Mouse (Mus musculus): Measurements from ENCODE around the gene Zfp658. TPM values are rescaled to one million over a fixed set of nuclear protein-coding genes. Genes with fewer than 3 reads are reported as not detected.

Zfp658 gene
- polyA plus RNA-seq, 1 experiment from 2014 or later, result 10.5 TPM

GRCm38 (mm10) chr7:43547666-43548065 lies 14.4 kb upstream of the Zfp658 start:
- no peaks in the 10 kb centered on the region for H3K9me3 ChIP-seq
- 55% methylated on average over 5 of the region's 5 CpGs for WGBS
- ATAC-seq (ENCODE audit: low FRiP score, low read depth), result no peak

GRCm38 (mm10) chr7:43548206-43548605 lies 13.8 kb upstream of the Zfp658 start:
- H3K36me3 ChIP-seq, result no peaks in the 10 kb centered on the region
- H3K4me3 ChIP-seq, result no peak overlapping the region
- H3K9me3 ChIP-seq, result no peaks in the 10 kb centered on the region
- ATAC-seq (ENCODE audit: low FRiP score, low read depth), result no peak
- WGBS, result 81% methylated on average over 4 of the region's 4 CpGs
- no peak overlapping the region for H3K4me2 ChIP-seq (replicated peaks)
- H3K27me3 ChIP-seq (replicated peaks), result no peaks in the 10 kb centered on the region
- no peak overlapping the region for H3K9ac ChIP-seq
- H3K4me1 ChIP-seq, result no peaks in the 10 kb centered on the region
- no peak overlapping the region for H3K27ac ChIP-seq

More at GRCm38 (mm10) chr7:43547666-43548065, 14.4 kb upstream of the Zfp658 start:
- no peak overlapping the region for H3K27ac ChIP-seq
- no peak overlapping the region for H3K4me3 ChIP-seq
- H3K36me3 ChIP-seq, result no peaks in the 10 kb centered on the region
- no peak overlapping the region for H3K9ac ChIP-seq
- H3K4me2 ChIP-seq (replicated peaks), result no peak overlapping the region
- no peaks in the 10 kb centered on the region for H3K27me3 ChIP-seq (replicated peaks)
- no peaks in the 10 kb centered on the region for H3K4me1 ChIP-seq

- H3K4me3 ChIP-seq, result no peak overlapping the region
- no peak for ATAC-seq (ENCODE audit: low FRiP score, low read depth)
- H3K4me2 ChIP-seq (replicated peaks), result no peak overlapping the region
- H3K4me1 ChIP-seq, result no peaks in the 10 kb centered on the region
- H3K27ac ChIP-seq, result no peak overlapping the region
- 84% methylated on average over 4 of the region's 4 CpGs for WGBS
- no peaks in the 10 kb centered on the region for H3K36me3 ChIP-seq
- H3K27me3 ChIP-seq (replicated peaks), result no peaks in the 10 kb centered on the region
- H3K9ac ChIP-seq, result no peak overlapping the region
- H3K9me3 ChIP-seq, result no peaks in the 10 kb centered on the region
Measured at GRCm38 (mm10) chr7:43553153-43553552, 8.9 kb upstream of the Zfp658 start.

GRCm38 (mm10) chr7:43554550-43554949 lies 7.5 kb upstream of the Zfp658 start:
- 58% methylated on average over 3 of the region's 3 CpGs for WGBS
- no peak for ATAC-seq (ENCODE audit: low FRiP score, low read depth)

GRCm38 (mm10) chr7:43555351-43555750 lies 6.7 kb upstream of the Zfp658 start:
- H3K4me3 ChIP-seq, result no peak overlapping the region
- WGBS, result 91% methylated on average over 5 of the region's 5 CpGs
- no peak overlapping the region for H3K27ac ChIP-seq
- no peak for ATAC-seq (ENCODE audit: low FRiP score, low read depth)
- no peaks in the 10 kb centered on the region for H3K27me3 ChIP-seq (replicated peaks)
- H3K4me1 ChIP-seq, result no peaks in the 10 kb centered on the region
- no peaks in the 10 kb centered on the region for H3K36me3 ChIP-seq
- H3K4me2 ChIP-seq (replicated peaks), result no peak overlapping the region
- H3K9me3 ChIP-seq, result no peaks in the 10 kb centered on the region
- no peak overlapping the region for H3K9ac ChIP-seq

More at GRCm38 (mm10) chr7:43554550-43554949, 7.5 kb upstream of the Zfp658 start:
- no peaks in the 10 kb centered on the region for H3K9me3 ChIP-seq
- H3K4me2 ChIP-seq (replicated peaks), result no peak overlapping the region
- H3K9ac ChIP-seq, result no peak overlapping the region
- H3K36me3 ChIP-seq, result no peaks in the 10 kb centered on the region
- H3K27me3 ChIP-seq (replicated peaks), result no peaks in the 10 kb centered on the region
- no peak overlapping the region for H3K4me3 ChIP-seq
- no peak overlapping the region for H3K27ac ChIP-seq
- H3K4me1 ChIP-seq, result no peaks in the 10 kb centered on the region

GRCm38 (mm10) chr7:43556901-43557300 lies 5.2 kb upstream of the Zfp658 start:
- Histone ChIP-seq H3K27me3 (replicated peaks) (no peaks in the 10 kb centered on the region), H3K4me2 (replicated peaks) (no peak overlapping the region), H3K4me3 (no peak overlapping the region), H3K9me3 (no peaks in the 10 kb centered on the region), H3K27ac (no peak overlapping the region), H3K36me3 (no peaks in the 10 kb centered on the region), H3K4me1 (no peaks in the 10 kb centered on the region), H3K9ac (no peak overlapping the region)
- 87% methylated on average over 1 of the region's 1 CpGs for WGBS
- ATAC-seq (ENCODE audit: low FRiP score, low read depth), result no peak

GRCm38 (mm10) chr7:43562651-43563070 lies 605 bp downstream of the Zfp658 start:
- Histone ChIP-seq H3K36me3 (peaks cover 21% of the 10 kb centered on the region), H3K9ac (peak overlapping the region; percentile 76), H3K4me1 (peaks cover 13% of the 10 kb centered on the region), H3K4me2 (replicated peaks) (peak overlapping the region; percentile 80), H3K27me3 (replicated peaks) (no peaks in the 10 kb centered on the region), H3K27ac (peak overlapping the region; percentile 79), H3K4me3 (peak overlapping the region; percentile 55), H3K9me3 (no peaks in the 10 kb centered on the region)
- WGBS, result under 1% methylated on average over 10 of the region's 10 CpGs
- ATAC-seq (ENCODE audit: low FRiP score, low read depth), result peak; percentile 62

- Histone ChIP-seq H3K9ac (peak overlapping the region; percentile 76), H3K27ac (no peak overlapping the region), H3K4me2 (replicated peaks) (peak overlapping the region; percentile 80), H3K4me1 (peaks cover 13% of the 10 kb centered on the region), H3K4me3 (peak overlapping the region; percentile 55), H3K36me3 (peaks cover 27% of the 10 kb centered on the region), H3K27me3 (replicated peaks) (no peaks in the 10 kb centered on the region), H3K9me3 (no peaks in the 10 kb centered on the region)
- no peak for ATAC-seq (ENCODE audit: low FRiP score, low read depth)
- WGBS, result 61% methylated on average over 6 of the region's 6 CpGs
Measured at GRCm38 (mm10) chr7:43563300-43563699, 1.2 kb downstream of the Zfp658 start.

- Histone ChIP-seq H3K4me2 (replicated peaks) (no peak overlapping the region), H3K27me3 (replicated peaks) (no peaks in the 10 kb centered on the region), H3K36me3 (peaks cover 72% of the 10 kb centered on the region), H3K4me1 (no peaks in the 10 kb centered on the region), H3K27ac (no peak overlapping the region), H3K9me3 (no peaks in the 10 kb centered on the region), H3K9ac (no peak overlapping the region), H3K4me3 (no peak overlapping the region)
- WGBS, result 98% methylated on average over 2 of the region's 2 CpGs
- no peak for ATAC-seq (ENCODE audit: low FRiP score, low read depth)
Measured at GRCm38 (mm10) chr7:43571216-43571615, 9.2 kb downstream of the Zfp658 start.

- WGBS, result under 1% methylated on average over 37 of the region's 37 CpGs
- Histone ChIP-seq H3K9me3 (no peaks in the 10 kb centered on the region), H3K9ac (peak within 1 kb of the TSS; percentile 72), H3K4me2 (replicated peaks) (peak within 1 kb of the TSS; percentile 75), H3K27me3 (replicated peaks) (no peaks in the 10 kb centered on the region), H3K4me1 (peaks cover 16% of the 10 kb centered on the region), H3K27ac (peak within 1 kb of the TSS; percentile 83), H3K4me3 (peak within 1 kb of the TSS; percentile 61), H3K36me3 (peaks cover 15% of the 10 kb centered on the region)
- ATAC-seq (ENCODE audit: low FRiP score, low read depth), result peak; percentile 97
Measured at GRCm38 (mm10) chr7:43579440-43580171, 17.6 kb downstream of the Zfp658 start, which contains the start of gene Zfp719. Gene Zfp719, plus strand, starts transcription at chr7:43579610.

- no peak for ATAC-seq (ENCODE audit: low FRiP score, low read depth)
Measured at GRCm38 (mm10) chr7:43580526-43580925, 18.5 kb downstream of the Zfp658 start.

GRCm38 (mm10) chr7:43584790-43585189 lies 22.7 kb downstream of the Zfp658 start:
- H3K4me2 ChIP-seq (replicated peaks), result no peak overlapping the region
- H3K36me3 ChIP-seq, result peaks cover 60% of the 10 kb centered on the region

More at GRCm38 (mm10) chr7:43580526-43580925, 18.5 kb downstream of the Zfp658 start:
- peaks cover 18% of the 10 kb centered on the region for H3K36me3 ChIP-seq
- H3K27me3 ChIP-seq (replicated peaks), result no peaks in the 10 kb centered on the region
- 68% methylated on average over 5 of the region's 5 CpGs for whole genome bisulfite sequencing
- peaks cover 16% of the 10 kb centered on the region for H3K4me1 ChIP-seq
- H3K9ac ChIP-seq, result peak overlapping the region; percentile 72
- H3K9me3 ChIP-seq, result no peaks in the 10 kb centered on the region
- H3K4me2 ChIP-seq (replicated peaks), result peak overlapping the region; percentile 75
- peak overlapping the region; percentile 61 for H3K4me3 ChIP-seq
- no peak overlapping the region for H3K27ac ChIP-seq

GRCm38 (mm10) chr7:43601884-43602283 lies 39.8 kb downstream of the Zfp658 start:
- WGBS, result 26% methylated on average over 5 of the region's 5 CpGs
- H3K36me3 ChIP-seq, result no peaks in the 10 kb centered on the region
- H3K9ac ChIP-seq, result no peak overlapping the region
- H3K27me3 ChIP-seq (replicated peaks), result no peaks in the 10 kb centered on the region
- no peak overlapping the region for H3K4me3 ChIP-seq
- no peak for ATAC-seq (ENCODE audit: low FRiP score, low read depth)
- H3K27ac ChIP-seq, result no peak overlapping the region
- H3K9me3 ChIP-seq, result no peaks in the 10 kb centered on the region
- no peak overlapping the region for H3K4me2 ChIP-seq (replicated peaks)
- H3K4me1 ChIP-seq, result peaks cover 13% of the 10 kb centered on the region

More at GRCm38 (mm10) chr7:43584790-43585189, 22.7 kb downstream of the Zfp658 start:
- Histone ChIP-seq H3K4me3 (no peak overlapping the region), H3K4me1 (peaks cover 16% of the 10 kb centered on the region), H3K27me3 (replicated peaks) (no peaks in the 10 kb centered on the region), H3K9me3 (no peaks in the 10 kb centered on the region), H3K9ac (no peak overlapping the region), H3K27ac (no peak overlapping the region)
- no peak for ATAC-seq (ENCODE audit: low FRiP score, low read depth)
- 92% methylated on average over 5 of the region's 5 CpGs for WGBS
